Mouse (Mus musculus) forebrain, embryonic 12.5 days (tissue): ENCODE results near the gene Ssc5d. TPM values are rescaled to one million over a fixed set of nuclear protein-coding genes. Genes with fewer than 3 reads are reported as not detected.
A peak's percentile ranks its signal among the peaks of the same experiment; 100 is the strongest.

ENCODE experiments used
- ATAC-seq: fragments of 200-750 bp; cut with Nextera tagmentation; 2 replicates; pipeline ENCODE4 v1.8.0; 2017; ENCODE audit warnings: moderate TSS enrichment; ENCODE audit not compliant: low FRiP score
- H3K27ac ChIP-seq: fragments of 300-500 bp; sonication (generic); 2 replicates; pipeline ENCODE4 v1.5.1; 2016; ENCODE audit warnings: mild to moderate bottlenecking
- H3K27me3 ChIP-seq: fragments of 300-500 bp; sonication (generic); 2 replicates; pipeline ENCODE4 v1.6.1; 2016; ENCODE audit warnings: mild to moderate bottlenecking
- H3K36me3 ChIP-seq: fragments of 300-500 bp; sonication (generic); replicated peaks from 2 replicates; pipeline ENCODE4 v1.6.1; 2016; ENCODE audit warnings: mild to moderate bottlenecking
- H3K4me1 ChIP-seq: fragments of 300-500 bp; sonication (generic); 2 replicates; pipeline ENCODE4 v1.6.1; 2016
- H3K4me2 ChIP-seq: fragments of 300-500 bp; sonication (generic); 2 replicates; pipeline ENCODE4 v1.6.1; 2016; ENCODE audit warnings: mild to moderate bottlenecking, moderate library complexity
- H3K4me3 ChIP-seq: fragments of 300-500 bp; sonication (generic); replicated peaks from 2 replicates; pipeline ENCODE4 v1.5.1; 2016; ENCODE audit warnings: mild to moderate bottlenecking
- H3K9ac ChIP-seq: fragments of 300-500 bp; sonication (generic); 2 replicates; pipeline ENCODE4 v1.6.1; 2016; ENCODE audit warnings: mild to moderate bottlenecking
- H3K9me3 ChIP-seq: fragments of 300-500 bp; sonication (generic); 2 replicates; pipeline ENCODE4 v1.6.1; 2016
- WGBS: fragments of 180-500 bp; shearing (Covaris S2); methylation state at CpG from one replicate; pipeline ENCODE4 v1.1.7; 2016; 5-methylcytosine and 5-hydroxymethylcytosine counted together
- polyA plus RNA-seq: library from polyadenylated mRNA; unstranded; fragments of >200 nt; fragmentation: Nextera tagmentation; extraction: Ambion mirVana; gene quantifications from 2 replicates; pipeline ENCODE4 v1.2.1, GENCODE M21; 2016

Gene Ssc5d
- polyA plus RNA-seq, 1 experiment from 2014 or later, result 0.89 TPM

DNA sequence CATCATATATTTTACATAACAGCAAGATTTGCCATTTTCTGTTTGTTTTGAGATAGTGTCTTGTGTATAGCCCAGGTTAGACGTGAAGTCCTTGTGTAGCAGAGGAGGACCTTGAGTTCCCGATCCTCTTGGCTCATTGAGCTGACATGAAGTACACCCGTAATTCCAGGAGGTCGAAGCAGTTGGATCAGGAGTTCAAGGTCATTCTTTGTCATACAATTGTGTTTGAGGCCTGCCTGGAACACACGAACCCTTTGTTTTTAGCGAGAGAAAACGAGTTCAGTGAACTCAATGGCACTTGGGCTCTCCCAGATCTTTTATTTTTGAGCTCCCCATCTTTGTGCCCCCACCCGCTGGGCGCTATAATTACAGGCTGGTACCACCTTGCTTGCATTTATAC, 23.2 kb upstream of the Ssc5d start:
- 65% methylated on average over 9 of the region's 9 CpGs for WGBS
- Histone ChIP-seq H3K36me3 (no peaks in the 10 kb centered on the region), H3K4me1 (peaks cover 19% of the 10 kb centered on the region)

DNA sequence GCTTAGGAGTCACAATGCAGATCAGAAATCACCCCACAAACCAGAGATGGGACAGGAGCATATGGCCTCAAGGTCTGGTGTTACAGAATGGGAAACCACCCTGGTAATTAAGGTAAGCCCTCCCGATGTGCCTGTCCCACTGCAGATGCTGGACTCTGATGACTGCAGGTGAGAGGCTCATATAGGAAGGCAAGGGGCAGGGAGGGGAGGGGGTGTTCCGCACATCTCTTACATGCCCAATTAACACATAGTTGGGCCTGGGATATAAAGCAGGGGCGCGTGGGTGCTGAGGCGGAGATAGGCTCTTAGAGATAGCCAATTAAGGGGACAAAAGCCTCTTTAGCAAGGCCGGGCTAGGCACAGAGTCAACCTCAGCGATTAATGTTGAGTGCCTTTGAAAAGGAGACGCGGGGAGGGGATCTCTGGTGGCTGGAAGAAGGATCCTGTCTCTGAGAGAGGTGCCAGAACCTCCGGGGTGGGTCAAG, 19.1 kb upstream of the Ssc5d start, which contains the start of gene Gm36210:
TSS of gene Gm36210 (minus strand) at position 51 of the 485 bp plus-strand sequence.
- Histone ChIP-seq H3K27ac (0 out of 2 replicates have a peak within 1 kb of the TSS, but pooled peaks have one; percentile 47), H3K36me3 (no peaks in the 10 kb centered on the region), H3K4me3 (no peak within 1 kb of the TSS), H3K9ac (peak within 1 kb of the TSS; percentile 13; the same call in 1 of the 2 replicates), H3K4me1 (peaks cover 7% of the 10 kb centered on the region; the same call in 1 of the 2 replicates), H3K27me3 (0 out of 2 replicates have a peak, but pooled peaks cover 3% of the 10 kb centered on the region), H3K4me2 (peak within 1 kb of the TSS; percentile 2; the same call in 1 of the 2 replicates), H3K9me3 (no peaks in the 10 kb centered on the region)
- ATAC-seq, result peak; percentile 30; the same call in 1 of the 2 replicates
- 9% methylated on average over 10 of the region's 10 CpGs for WGBS

More for the DNA sequence above, 23.2 kb upstream of the Ssc5d start:
- no peak overlapping the region for H3K4me3 ChIP-seq
- H3K27me3 ChIP-seq, result peaks cover 17% of the 10 kb centered on the region
- H3K9ac ChIP-seq, result no peak overlapping the region
- H3K4me2 ChIP-seq, result no peak overlapping the region
- no peak for ATAC-seq
- peaks cover 5% of the 10 kb centered on the region for H3K9me3 ChIP-seq
- no peak overlapping the region for H3K27ac ChIP-seq

- WGBS, result 27% methylated on average over 9 of the region's 9 CpGs
- H3K9me3 ChIP-seq, result no peaks in the 10 kb centered on the region
- H3K27ac ChIP-seq, result no peak overlapping the region
- H3K9ac ChIP-seq, result no peak overlapping the region
- no peak for ATAC-seq
- peaks cover 17% of the 10 kb centered on the region for H3K4me1 ChIP-seq
- 0 out of 2 replicates have a peak, but pooled peaks cover 3% of the 10 kb centered on the region for H3K27me3 ChIP-seq
- no peak overlapping the region for H3K4me3 ChIP-seq
- H3K4me2 ChIP-seq, result no peak overlapping the region
- H3K36me3 ChIP-seq, result no peaks in the 10 kb centered on the region
Observed at GRCm38 (mm10) chr7:4911561-4911960, 14.0 kb upstream of the Ssc5d start.

DNA sequence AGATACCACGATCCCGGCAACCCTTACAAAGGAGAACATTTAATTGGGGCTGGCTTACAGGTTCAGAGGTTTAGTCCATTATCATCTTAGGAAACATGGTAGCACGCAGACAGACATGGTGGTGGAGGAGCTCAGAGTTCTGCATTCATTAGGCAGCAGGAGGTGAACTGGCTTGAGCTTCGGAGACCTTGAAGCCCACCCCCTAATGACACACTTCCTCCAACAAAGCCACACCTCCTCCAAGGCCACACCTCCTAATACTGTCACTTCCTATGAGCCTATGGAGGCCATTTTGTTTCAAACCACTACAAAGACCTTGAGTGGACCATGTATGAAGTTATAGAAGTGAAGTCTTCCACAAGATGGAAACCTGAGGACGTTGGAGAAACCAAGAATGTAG, 13.3 kb upstream of the Ssc5d start:
- no peak for ATAC-seq
- no peak overlapping the region for H3K4me2 ChIP-seq
- 0 out of 2 replicates have a peak, but pooled peaks cover 1% of the 10 kb centered on the region for H3K36me3 ChIP-seq
- no peak overlapping the region for H3K4me3 ChIP-seq
- H3K27me3 ChIP-seq, result 0 out of 2 replicates have a peak, but pooled peaks cover 3% of the 10 kb centered on the region
- no peak overlapping the region for H3K27ac ChIP-seq
- H3K4me1 ChIP-seq, result peaks cover 20% of the 10 kb centered on the region
- H3K9me3 ChIP-seq, result no peaks in the 10 kb centered on the region
- H3K9ac ChIP-seq, result no peak overlapping the region
- WGBS, result 64% methylated on average over 5 of the region's 5 CpGs

DNA sequence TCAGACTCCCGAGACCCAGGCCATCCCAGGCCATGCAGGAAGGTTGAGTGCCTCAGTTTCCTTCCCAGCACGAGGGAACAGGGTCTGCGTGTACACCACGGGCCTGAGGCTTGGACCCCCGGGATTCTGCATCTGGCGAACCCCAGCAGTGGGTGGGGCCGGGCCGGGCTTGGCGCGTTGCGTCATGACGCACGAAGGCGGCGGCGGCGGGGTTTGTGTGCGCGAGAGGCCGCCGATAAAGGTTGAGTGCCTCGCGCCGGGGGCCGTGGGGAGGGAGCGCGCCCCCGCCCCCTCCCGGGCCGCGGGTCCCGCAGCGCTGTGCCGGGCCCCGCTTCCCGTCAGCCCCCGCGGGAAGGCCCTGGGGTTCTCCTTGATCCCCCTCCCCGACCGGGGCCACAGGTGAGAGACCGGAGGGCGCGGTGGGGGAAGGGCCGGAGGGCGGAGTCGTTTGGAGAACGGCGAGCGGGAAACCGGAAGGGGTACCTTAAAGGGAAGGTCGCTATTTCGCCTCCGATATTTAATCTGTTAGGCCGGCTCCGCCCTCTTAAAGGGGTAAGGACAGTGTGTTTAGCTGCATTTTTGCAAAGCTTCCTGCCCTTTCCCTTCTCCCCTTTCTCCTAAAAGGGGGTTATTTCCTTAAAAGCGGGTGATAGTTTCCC, 10.4 kb upstream of the Ssc5d start, which contains the start of gene Zfp628:
TSS of gene Zfp628 (plus strand) at position 211 of the 659 bp plus-strand sequence.
- Histone ChIP-seq H3K9ac (peak within 1 kb of the TSS; percentile 81), H3K27me3 (no peaks in the 10 kb centered on the region), H3K9me3 (no peaks in the 10 kb centered on the region), H3K4me1 (peaks cover 22% of the 10 kb centered on the region), H3K4me3 (peak within 1 kb of the TSS; percentile 65), H3K36me3 (peaks cover 30% of the 10 kb centered on the region), H3K27ac (peak within 1 kb of the TSS; percentile 97), H3K4me2 (peak within 1 kb of the TSS; percentile 86)
- ATAC-seq, result peak; percentile 93
- under 1% methylated on average over 46 of the region's 56 CpGs for WGBS

GRCm38 (mm10) chr7:4915669-4916416, 9.7 kb upstream of the Ssc5d start:
- Histone ChIP-seq H3K4me1 (peaks cover 25% of the 10 kb centered on the region), H3K36me3 (peaks cover 37% of the 10 kb centered on the region), H3K27ac (peak overlapping the region; percentile 97), H3K27me3 (no peaks in the 10 kb centered on the region), H3K9ac (peak overlapping the region; percentile 81), H3K4me2 (peak overlapping the region; percentile 86), H3K9me3 (no peaks in the 10 kb centered on the region), H3K4me3 (peak overlapping the region; percentile 65)
- WGBS, result 21% methylated on average over 14 of the region's 14 CpGs
- peak; percentile 43 for ATAC-seq

- WGBS, result 89% methylated on average over 2 of the region's 2 CpGs
- Histone ChIP-seq H3K9me3 (no peaks in the 10 kb centered on the region), H3K27me3 (no peaks in the 10 kb centered on the region), H3K4me1 (peaks cover 40% of the 10 kb centered on the region), H3K27ac (no peak overlapping the region), H3K36me3 (peaks cover 43% of the 10 kb centered on the region), H3K4me2 (no peak overlapping the region), H3K4me3 (no peak overlapping the region), H3K9ac (no peak overlapping the region)
- ATAC-seq, result no peak
Observed at GRCm38 (mm10) chr7:4917494-4917893, 8.1 kb upstream of the Ssc5d start.

DNA sequence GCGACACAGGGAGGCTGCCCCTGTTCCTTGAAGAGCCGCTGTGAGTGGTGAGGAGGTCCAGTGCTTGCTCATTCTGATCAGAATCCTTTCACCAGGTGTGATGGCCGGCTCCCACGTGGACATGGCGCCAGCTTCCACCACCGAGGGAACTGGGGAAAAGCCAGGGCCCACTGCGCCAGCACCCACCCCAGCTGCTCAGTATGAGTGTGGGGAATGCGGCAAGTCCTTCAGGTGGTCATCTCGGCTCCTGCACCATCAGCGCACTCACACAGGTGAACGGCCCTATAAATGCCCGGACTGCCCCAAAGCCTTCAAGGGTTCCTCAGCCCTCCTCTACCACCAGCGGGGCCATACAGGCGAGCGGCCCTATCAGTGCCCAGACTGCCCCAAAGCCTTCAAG, 6.9 kb upstream of the Ssc5d start:
- Histone ChIP-seq H3K9ac (no peak overlapping the region), H3K4me3 (no peak overlapping the region), H3K27me3 (no peaks in the 10 kb centered on the region), H3K4me1 (peaks cover 50% of the 10 kb centered on the region), H3K27ac (no peak overlapping the region), H3K9me3 (no peaks in the 10 kb centered on the region), H3K4me2 (no peak overlapping the region), H3K36me3 (peaks cover 43% of the 10 kb centered on the region)
- WGBS, result 93% methylated on average over 15 of the region's 15 CpGs
- ATAC-seq, result no peak

GRCm38 (mm10) chr7:4919096-4919495, 6.5 kb upstream of the Ssc5d start:
- ATAC-seq, result no peak
- Histone ChIP-seq H3K4me1 (peaks cover 55% of the 10 kb centered on the region), H3K36me3 (peaks cover 43% of the 10 kb centered on the region), H3K27me3 (no peaks in the 10 kb centered on the region), H3K27ac (no peak overlapping the region), H3K4me3 (no peak overlapping the region), H3K9ac (no peak overlapping the region), H3K9me3 (no peaks in the 10 kb centered on the region), H3K4me2 (no peak overlapping the region)
- WGBS, result 82% methylated on average over 17 of the region's 21 CpGs

DNA sequence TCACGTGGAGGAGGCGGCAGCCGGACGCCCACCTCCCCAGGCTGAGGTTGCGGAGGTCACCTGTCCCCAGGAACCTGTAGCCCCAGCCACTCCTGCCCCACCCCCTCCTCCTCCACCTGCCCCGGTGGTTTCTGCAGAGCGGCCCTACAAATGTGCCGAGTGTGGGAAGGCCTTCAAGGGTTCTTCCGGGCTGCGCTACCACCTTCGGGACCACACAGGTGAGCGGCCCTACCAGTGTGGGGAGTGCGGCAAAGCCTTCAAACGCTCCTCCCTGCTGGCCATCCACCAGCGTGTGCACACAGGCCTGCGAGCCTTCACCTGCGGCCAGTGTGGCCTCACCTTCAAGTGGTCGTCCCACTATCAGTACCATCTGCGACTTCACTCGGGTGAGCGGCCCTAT, 5.6 kb upstream of the Ssc5d start:
- Histone ChIP-seq H3K4me3 (no peak overlapping the region), H3K27ac (no peak overlapping the region), H3K9ac (no peak overlapping the region), H3K4me2 (no peak overlapping the region), H3K36me3 (peaks cover 43% of the 10 kb centered on the region), H3K27me3 (no peaks in the 10 kb centered on the region), H3K9me3 (no peaks in the 10 kb centered on the region), H3K4me1 (peaks cover 60% of the 10 kb centered on the region)
- 87% methylated on average over 21 of the region's 21 CpGs for WGBS
- no peak for ATAC-seq

DNA sequence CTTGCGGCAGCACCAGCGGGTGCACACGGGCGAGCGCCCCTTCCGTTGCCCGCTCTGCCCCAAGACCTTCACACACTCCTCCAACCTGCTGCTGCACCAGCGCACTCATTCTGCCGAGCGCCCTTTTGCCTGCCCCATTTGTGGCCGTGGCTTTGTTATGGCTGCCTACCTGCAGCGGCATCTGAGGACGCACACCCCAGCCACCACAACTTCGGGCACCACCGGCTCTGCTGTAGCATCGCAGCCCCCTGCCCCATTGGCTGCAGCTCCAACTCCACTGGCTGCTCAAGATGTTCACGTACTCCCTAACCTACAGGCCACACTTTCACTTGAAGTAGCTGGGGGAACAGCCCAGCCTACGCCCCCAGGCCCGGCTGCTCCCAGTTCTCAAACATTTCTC, 5.1 kb upstream of the Ssc5d start:
- peaks cover 43% of the 10 kb centered on the region for H3K36me3 ChIP-seq
- no peak for ATAC-seq
- no peak overlapping the region for H3K9ac ChIP-seq
- H3K9me3 ChIP-seq, result no peaks in the 10 kb centered on the region
- peak overlapping the region; percentile 99 for H3K27ac ChIP-seq
- peaks cover 65% of the 10 kb centered on the region for H3K4me1 ChIP-seq
- H3K27me3 ChIP-seq, result no peaks in the 10 kb centered on the region
- H3K4me2 ChIP-seq, result no peak overlapping the region
- H3K4me3 ChIP-seq, result no peak overlapping the region
- 88% methylated on average over 19 of the region's 19 CpGs for WGBS
